Mouse (Mus musculus) gastrocnemius, postnatal 25 days (tissue): ENCODE results near the gene Trim46. TPM values are rescaled to one million over a fixed set of nuclear protein-coding genes. Genes with fewer than 3 reads are reported as not detected.

ENCODE experiments used
- DNase-seq: peaks from one replicate; pipeline ENCODE4 v3.0.0; 2022
- total RNA-seq, 2 experiments: library from RNA; stranded (reverse); gene quantifications; 1 replicate in 1 of 2; 2 replicates in 1 of 2; pipeline ENCODE4 v1.2.3; 2021

Trim46 gene
- total RNA-seq, 2 experiments from 2014 or later = 0.28 to 0.38 TPM

DNA sequence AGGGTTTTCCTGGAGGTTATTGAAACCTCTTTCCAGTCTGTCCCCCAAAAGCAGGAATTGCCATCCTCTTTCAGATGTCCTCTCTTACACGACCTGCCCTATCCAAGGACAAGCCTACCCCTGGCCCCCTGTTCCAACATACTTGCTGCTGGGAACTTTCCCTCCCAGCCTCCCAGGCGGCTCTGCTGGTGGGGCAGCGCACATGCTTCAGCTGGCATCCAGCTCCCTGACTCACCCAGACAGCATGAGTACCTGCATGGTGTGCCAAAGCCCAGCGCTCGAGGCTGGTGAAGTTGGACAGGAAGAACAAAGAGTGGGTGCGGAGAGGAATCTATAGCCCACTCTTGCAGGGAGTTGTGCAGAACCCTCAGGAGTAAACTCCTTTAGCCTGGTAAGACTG, 24.8 kb upstream of the Trim46 start:
- peak; percentile 39 for DNase-seq

DNA sequence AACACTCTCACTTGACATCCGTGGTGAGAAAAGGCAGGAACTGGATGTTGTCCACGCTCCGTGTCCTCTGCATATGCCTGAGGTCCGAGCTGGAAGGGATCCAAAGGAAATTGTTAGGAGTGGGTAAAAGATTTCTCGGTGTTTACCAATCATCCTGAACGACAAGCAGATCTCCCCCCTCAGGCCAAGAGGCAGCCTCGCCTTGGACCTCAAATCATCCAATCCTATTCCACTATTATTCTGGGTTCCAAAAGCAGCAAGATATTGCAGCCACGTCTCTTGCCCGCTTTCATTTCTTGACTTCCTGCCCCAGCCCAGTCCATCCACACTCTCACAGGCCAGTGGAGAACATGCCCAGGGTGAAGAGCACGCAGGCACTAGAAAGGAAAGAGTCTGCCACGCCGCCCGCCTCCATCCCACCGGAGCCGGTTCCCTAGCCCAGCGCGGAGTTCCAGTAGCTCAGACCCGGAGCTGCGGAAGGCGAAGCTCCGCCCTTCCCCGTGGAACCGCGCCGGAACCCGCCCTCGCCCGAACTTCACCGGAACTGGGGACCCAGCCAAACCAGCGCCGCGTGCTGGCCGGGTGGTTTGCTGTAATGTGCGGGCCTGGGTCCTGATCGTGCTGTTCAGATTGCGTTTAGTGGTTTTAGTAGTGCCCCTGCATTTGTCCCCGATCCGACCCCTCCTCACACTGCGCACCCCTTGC, 24.1 kb upstream of the Trim46 start, which contains the start of gene Slc50a1:
Slc50a1 (minus strand) TSS at position 520 of the 705 bp plus-strand sequence.
- DNase-seq = peak; percentile 86

DNA sequence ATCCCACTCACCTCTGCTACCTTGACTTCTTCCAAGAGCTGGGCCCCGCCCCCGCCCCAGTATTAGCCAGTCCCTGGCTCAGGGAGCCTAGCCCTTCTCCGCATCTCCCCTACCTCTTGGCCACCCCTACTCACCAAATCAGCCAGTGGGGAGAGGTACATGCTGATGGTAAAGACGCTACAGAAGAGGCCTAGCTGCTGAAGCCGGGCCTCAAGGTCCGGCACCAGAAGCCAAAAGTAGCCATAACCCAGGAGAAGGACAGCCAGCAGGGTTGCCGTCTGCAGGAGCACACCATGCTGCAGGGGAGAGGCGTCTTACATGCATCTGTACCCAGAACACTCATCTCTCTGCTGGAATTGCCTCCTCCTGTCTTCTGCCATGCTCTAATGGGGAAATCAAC, 22.8 kb upstream of the Trim46 start:
- no peak for DNase-seq

DNA sequence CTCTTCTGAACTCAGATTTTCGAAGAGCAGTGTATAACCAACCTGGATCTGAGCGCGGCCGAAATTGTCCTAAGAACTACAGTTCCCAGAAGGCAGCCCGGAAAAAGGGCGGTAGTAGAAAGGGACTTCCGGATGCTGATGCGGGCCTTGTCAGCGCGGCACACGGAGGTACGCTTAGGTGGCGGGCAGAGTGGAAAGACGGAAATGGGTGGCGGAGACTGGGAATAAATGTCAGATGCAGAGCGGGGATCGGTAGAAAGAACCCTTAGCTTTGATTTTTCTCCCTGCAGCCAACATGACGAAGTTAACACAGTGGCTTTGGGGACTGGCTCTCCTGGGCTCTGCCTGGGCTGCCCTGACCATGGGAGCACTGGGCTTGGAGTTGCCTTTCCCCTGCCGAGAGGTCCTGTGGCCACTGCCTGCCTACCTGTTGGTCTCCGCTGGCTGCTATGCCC, 20.4 kb upstream of the Trim46 start:
- peak; percentile 58 for DNase-seq

DNA sequence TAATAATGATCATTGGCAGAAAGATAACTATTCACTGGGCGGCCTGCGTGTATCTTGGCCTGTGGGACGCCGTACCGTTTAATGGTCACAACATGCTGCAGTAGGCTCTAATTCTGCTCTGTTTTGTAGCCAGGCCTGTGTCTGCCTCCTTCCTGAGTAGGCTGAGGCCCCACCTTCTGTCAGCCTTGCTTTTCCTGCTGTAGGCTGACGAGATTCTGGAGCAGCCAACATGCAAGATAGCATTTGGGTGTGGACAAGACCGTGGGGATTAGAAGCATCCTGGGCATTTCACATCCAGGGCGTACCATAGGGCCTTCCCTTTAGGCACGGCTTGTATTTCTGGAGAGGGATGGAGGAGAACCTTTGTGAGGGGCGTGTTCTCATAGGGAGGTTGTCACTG, 16.3 kb upstream of the Trim46 start:
- DNase-seq = no peak

DNA sequence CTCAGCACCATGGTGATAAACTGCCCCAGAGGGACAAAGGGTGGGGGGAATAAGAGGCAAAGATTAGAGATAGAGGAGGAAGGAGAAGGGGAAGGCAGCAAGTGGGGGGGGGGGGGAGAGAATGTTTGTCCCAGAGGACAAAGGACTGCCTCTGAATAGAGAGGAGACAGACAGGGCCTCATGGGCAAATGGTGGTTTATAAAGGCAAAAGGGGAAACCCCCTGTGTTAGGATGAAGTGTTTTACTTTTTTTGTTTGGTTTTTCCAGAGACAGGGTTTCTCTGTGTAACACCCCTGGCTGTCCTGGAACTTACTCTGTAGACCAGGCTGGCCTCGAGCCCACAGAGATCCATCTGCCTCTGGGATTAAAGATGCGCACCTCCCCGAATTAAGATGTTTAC, 14.1 kb upstream of the Trim46 start:
- no peak for DNase-seq

DNA sequence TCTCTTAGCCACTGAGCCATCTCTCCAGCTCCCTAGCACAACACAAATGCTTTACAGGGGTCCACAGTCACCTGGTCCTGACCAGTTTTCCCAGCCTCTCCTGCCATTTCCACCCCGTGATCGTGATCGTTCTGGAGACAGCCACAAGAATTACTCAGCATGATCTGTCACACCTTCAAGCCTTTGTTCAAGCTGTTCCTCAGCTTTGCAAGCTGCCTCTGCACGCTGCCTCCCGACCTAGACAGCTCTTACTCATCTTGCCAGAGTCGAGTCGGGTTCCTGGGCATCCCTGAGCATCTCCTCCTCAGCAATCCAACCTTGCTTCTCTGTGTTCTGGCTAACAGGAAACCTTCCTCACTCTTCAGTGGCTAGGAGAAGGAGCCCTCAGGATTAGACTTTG, 13.0 kb upstream of the Trim46 start, which contains the start of gene Dpm3:
Dpm3 (plus strand) TSS at position 283 of the 400 bp plus-strand sequence.
- DNase-seq = no peak

DNA sequence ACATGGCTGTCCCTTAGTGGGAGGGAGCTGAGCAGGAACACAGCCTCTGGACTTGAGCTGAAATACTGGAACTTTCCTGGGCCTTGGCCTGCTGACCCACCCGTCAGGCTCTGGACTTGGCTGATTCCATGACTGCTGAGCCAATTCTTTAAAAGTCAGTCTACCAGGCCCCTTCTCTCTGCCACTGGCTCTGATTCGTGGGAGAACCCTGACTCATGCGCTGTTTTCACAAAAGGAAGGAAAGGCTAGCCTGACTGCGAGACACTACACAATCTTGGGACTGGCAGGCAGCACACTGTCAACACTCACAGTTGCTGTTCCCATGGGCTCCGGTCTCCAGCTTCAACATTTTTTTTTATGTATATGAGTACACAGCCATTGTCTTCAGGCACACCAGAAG, 10.1 kb upstream of the Trim46 start:
- DNase-seq = no peak

DNA sequence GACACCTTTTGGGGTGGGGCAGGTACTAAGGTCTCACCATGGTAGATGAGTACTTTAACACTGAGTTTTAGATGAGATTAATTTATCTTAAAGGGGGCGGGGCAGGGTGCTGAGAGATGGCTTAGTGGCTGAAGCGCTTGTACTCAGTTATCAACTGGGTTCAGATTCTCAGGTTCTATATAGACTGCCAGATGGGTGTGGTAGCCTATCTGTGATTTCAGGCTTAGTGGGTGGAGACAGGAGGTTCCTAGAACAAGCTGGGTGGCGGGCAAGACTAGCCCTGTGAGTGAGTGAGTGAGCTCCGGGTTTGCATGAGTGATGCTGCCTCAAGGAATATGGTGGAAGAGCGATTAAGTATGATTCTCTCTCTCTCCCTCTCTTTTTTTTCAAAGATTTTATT, 8.9 kb upstream of the Trim46 start:
- DNase-seq = no peak

DNA sequence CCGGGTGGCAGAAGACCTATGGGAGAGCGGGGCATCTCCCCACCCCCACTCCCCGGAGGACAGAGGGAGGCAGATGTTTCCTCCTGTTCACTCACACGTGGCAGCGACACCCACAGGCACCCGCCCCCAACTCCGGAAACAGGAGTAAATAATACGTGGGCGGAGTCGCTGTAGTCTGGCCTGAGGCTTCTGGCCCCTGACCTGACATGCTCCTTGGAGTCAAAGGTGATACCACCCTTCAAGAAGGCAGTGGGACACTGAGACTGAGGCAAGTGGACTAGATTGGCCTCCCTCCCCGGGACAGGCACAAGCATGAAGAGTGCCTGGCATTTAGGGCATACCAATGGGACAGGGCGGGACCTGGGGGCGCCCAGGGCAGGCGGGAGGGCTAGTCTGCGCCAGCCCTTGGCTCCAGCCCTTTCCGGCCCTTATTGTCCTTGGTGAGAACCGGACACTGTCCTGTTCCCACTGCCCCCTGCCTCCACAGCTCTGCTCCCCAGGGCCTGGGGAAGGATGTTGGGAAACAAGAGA, 5.3 kb upstream of the Trim46 start:
- peak; percentile 76 for DNase-seq

DNA sequence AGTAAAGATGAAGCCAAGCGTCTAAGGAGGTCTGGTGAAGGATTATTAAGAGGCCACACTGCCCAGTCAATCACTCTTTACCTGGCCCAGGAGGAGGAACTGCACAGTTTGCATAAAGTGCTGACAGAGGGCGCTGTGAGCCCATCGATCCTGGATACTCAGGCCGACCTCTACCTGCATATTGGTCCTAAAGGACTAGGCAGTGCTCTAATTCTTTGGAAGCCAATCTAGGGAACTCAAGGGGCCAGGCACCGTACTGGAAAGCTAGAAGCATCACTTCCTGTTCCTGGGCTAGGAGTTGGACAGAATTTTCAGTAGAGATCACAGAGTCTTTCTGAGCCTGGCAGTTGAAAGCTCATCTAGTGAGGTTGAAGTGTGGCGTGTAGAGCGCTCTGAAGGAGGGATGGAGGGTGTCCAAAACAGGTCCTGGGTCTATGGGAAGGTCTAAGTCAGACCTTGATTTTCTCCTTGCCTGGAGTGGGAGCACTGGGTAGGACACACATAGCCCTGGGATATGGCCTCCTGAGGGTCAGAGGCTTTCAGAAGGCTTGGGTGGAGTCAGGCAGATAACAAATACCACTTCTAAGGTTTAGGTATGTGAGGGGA, 4.4 kb upstream of the Trim46 start:
- DNase-seq = peak; percentile 58

DNA sequence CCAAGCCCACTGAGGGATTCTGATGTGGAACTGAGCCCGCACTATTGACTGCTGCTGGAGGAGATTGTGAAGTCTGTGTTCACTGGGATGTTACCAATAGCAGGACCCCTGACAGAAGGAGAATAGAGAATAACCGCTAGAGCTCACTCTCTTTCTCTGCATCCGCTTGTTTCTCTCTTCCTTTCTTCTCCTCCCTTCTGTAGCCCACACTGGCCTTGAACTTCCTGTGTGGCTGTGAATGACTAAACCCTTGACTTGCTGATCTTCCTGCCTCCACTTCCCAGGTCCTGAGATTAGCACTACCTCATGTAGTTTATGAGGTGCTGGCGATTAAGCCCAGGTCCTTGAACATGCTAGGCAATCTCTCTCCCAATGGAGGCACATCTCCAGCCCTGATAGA, 1.4 kb upstream of the Trim46 start:
- no peak for DNase-seq

DNA sequence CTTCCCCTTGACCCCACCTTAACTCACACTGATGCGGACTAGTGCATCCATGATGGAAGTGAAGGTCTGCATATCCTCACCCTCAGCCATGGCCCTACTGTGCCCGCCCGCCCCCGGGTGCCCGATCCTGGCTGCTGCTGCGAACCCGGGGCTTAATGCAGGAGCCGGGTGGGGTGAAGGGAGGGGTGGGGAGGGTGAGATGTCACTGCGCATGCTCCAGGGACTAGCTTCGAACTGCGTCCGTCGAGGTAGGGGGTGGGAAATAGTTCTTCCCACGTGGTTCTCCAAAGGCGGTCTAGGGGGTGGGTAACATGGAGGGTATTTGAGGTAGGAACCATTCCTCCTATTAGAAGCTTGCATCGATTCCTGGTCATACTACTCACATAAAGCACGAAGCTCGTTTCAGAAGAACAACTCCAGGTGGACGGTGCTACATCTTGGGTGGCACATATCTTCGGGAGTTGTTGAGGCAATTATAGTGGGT, 379 bp downstream of the Trim46 start, which contains the start of gene Krtcap2:
Krtcap2 (plus strand) TSS at position 279 of the 484 bp plus-strand sequence.
- no peak for DNase-seq

DNA sequence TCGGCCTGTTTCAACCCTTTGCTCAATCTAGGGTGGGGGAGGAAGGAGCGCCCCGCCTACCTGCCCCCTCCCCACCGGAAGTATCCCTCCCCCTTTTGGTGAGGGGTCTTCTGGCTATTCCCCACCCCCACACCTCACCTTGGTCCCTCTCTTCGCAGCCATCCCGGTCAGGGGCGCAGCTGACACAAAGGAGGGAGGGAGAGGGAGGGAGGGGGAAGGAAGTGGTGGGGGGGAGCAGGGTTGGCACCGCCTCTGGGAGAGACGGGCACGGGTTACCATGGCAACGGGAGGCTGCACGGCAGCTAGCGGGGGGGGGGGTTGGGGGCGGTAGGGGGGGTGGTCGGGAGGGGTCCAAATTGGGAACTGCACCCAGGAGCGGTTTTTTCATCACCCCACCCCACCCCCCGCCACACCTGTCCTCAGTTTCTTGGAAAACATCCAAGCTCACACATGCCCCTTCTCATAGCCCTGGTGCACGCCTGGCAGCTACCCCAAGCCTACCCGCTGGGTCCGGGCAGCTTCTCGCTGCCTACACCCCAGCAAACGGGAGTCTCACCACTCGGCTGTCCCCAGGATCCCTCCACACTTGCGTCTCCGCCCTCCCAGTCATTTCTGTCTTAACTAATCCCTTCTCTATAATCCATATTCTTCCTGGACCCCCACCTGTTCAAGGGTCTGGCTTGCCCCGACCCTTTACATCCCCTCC, 974 bp downstream of the Trim46 start:
- no peak for DNase-seq

DNA sequence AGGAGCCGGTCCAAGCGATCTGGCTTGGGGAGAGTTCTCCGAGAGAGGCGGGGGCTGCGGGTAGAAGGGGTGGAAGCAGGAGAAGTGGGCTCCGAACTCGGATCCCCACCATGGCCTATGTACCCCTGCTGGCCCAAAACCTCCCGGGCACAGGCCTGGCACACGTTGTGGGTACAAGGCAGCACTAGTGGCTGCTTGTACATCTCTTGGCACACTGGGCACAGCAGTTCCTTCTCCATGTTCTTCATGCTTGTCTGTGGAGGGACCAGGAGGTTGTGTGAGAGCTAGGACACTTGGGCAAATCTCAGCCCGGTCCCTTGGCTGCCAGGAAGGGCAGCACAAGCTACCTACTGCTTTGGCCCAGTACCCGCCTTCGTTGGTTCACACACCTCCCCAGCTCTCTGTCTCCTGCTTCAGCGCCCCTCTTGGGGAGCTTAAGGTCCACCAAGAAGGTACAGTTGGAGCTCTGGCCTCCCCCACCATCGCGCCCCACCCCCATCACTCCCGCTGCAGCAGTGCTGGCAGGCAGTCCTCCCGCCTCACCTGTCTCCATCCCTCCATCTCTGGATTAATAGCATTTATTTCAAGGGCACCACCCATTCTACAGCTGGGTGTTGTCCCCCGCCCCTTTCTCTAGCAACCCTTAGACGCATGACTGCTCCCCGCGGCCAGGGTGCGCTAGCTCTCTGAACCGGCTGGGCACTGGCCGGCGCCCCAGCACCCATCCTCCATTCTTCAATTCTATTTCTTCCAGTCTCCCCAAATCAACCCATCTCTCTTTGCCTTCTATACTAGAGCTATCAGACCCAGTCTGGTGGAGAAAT, 1.7 kb downstream of the Trim46 start:
- no peak for DNase-seq

DNA sequence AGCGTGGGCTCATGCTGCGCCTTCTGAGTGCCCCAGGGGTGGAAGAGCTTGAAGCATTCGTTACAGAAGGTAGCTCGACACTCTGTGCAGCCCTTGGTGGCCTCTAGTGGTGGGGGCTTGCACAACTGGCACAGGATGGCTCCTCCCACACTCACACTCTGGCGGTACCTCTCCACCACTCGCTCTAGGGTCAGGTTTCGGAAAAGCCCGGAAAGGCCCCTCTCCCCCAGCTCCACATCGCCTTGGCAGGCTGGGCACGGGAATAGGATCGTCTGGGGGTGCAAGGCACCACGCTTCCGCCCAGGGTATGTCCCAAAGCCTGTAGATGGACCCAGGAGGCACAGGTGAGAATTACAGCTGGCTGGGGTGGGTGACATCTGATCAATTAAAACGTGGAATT, 2.5 kb downstream of the Trim46 start:
- no peak for DNase-seq

DNA sequence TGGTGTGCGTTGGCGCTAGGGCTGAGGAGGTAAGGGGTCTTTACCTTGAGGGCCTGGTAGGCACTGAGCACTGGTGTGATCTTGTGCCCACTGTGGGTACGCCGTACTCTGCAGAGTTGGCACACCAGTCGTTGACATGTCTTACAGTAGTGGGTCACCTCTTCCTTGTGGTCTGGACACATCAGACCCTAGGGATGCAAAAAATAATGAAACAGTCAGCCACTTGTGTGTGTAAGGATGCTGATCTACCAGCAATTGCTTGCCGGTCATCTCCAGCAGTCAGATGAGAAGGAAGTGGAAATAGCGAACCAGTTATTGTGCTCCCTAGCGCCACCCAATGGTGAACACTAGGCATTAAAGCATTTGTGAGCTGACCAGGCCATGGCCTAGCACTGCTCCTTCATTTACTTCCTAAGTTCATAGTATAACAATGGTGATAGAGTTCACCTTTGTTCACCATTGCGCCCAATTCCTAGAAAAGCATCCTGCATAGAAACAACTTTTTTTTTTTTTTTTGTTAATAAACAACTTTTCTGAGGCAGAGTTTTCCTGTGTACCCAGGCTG, 3.7 kb downstream of the Trim46 start:
- no peak for DNase-seq

DNA sequence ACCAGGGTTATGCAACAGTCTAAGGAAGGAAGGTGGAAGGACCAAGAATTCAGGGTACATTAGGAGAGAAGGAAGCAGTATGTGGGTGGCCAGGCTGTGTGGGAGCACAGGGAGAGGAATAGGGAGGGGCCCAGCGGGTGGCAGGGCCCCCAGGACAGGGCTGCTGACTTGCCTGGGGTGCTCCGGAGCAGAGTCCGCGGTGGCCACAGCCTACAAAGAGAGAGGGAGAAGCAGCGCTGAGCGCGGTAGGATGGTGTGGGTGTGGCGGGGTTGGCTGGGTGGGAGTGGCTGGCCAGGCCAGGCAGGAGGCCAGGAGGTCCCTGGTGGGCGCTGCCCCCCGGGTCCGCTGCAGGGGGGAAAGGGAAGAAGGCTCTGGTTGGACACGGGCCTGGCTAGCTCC, 7.6 kb downstream of the Trim46 start:
- DNase-seq = no peak

DNA sequence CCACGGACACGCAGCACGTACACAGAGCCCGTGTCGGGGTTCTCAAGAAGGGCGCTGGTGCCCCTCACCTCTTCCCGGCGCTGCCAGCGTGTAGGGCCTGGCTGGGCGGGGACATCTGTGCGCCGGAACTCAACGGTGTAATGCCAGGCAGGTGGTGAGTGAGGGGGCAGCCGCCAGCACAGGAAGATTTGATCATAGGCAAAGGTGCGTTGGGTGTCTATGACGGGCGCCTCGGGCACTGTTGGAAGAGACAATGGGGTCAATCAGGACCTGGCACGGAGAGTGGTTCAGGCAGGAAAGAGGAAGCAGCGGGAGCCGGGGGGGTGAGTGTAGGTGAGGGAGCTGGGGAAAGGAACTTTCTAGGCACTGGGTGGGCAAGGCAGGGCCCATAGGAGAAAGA, 8.4 kb downstream of the Trim46 start:
- DNase-seq = no peak

DNA sequence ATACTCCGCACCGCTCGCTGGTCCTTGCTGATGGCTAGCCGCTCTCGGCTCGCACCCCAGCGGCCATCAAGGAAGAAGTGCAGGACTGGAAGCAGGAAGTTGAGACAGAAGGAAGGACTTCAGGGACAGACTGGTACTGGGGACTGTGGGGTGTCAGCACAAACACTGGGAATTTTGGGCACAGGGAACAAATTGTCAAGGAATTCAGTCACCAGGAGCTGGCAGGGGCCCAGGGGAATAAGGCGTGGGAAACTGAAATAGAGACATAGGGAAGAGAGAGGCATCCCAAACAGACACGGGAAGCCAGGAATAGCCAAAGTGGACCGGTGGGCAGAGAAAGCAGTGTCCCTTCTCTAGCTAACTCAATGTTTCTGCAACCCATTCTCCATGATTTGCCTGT, 9.6 kb downstream of the Trim46 start:
- DNase-seq = no peak

DNA sequence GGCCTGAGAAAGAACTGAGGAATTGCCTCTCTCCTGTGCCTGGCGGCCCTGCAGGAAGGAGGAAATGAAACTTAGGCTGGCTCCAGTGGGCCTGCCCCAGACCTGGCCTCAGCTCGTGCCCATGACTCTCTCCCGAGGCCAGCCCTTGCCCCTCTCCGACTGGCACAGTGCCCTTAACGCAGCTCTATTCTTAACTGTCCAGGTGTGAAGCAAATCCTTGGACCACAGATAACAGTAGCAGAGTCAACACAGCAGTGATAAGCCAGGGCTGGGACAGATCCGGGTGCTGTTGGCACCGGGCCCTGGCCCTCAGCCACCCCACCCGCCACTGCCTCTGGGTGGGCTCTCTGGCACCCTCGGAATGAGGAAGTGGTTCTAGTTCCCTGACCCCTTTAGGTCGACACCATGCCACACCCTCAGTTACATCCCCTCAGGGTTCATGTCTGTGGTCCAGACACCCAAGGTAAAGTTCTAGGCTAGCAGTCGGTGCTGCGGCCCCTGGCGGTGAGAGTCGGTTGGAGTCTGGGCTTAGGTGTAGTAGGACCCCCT, 12.5 kb downstream of the Trim46 start:
- no peak for DNase-seq
